Mouse (Mus musculus) heart, postnatal 0 days (tissue): ENCODE measurements around the gene Timm22. TPM values are rescaled to one million over a fixed set of nuclear protein-coding genes. Genes with fewer than 3 reads are reported as not detected.

Source experiments
- ATAC-seq: fragments of 200-750 bp; cut with Nextera tagmentation; 2 replicates; pipeline ENCODE4 v1.8.0; 2017; ENCODE audit warnings: low read depth, moderate number of reproducible peaks, moderate library complexity; ENCODE audit not compliant: insufficient read depth
- DNase-seq: peaks from one replicate; pipeline ENCODE4 v3.0.0-alpha.2; 2016; ENCODE audit warnings: low spot score
- H3K27ac ChIP-seq: fragments of 300-500 bp; sonication (generic); 2 replicates; pipeline ENCODE4 v1.5.1; 2014; ENCODE audit warnings: low read depth, mild to moderate bottlenecking
- H3K27me3 ChIP-seq: fragments of 300-500 bp; sonication (generic); 2 replicates; pipeline ENCODE4 v1.6.1; 2014; ENCODE audit warnings: low read length, mixed read lengths; ENCODE audit not compliant: control insufficient read depth, insufficient read depth
- H3K36me3 ChIP-seq: fragments of 300-500 bp; sonication (generic); replicated peaks from 2 replicates; pipeline ENCODE4 v1.6.1; 2014; ENCODE audit warnings: low read length, mixed read lengths; ENCODE audit not compliant: control insufficient read depth, insufficient read depth
- H3K4me1 ChIP-seq: fragments of 300-500 bp; sonication (generic); 2 replicates; pipeline ENCODE4 v1.6.1; 2014; ENCODE audit warnings: antibody characterized with exemption; ENCODE audit not compliant: control insufficient read depth, insufficient read depth
- H3K4me2 ChIP-seq: fragments of 300-500 bp; sonication (generic); 2 replicates; pipeline ENCODE4 v1.6.1; 2014; ENCODE audit warnings: low read depth, mild to moderate bottlenecking, low read length, moderate library complexity
- H3K4me3 ChIP-seq: fragments of 300-500 bp; sonication (generic); 2 replicates; pipeline ENCODE4 v1.5.1; 2014; ENCODE audit warnings: low read depth, low read length
- H3K9ac ChIP-seq: fragments of 300-500 bp; sonication (generic); replicated peaks from 2 replicates; pipeline ENCODE4 v1.6.1; 2014; ENCODE audit warnings: low read depth, low read length, mixed read lengths
- H3K9me3 ChIP-seq: fragments of 300-500 bp; sonication (generic); replicated peaks from 2 replicates; pipeline ENCODE4 v1.6.1; 2016; ENCODE audit warnings: low read length; ENCODE audit not compliant: control insufficient read depth
- CTCF ChIP-seq: IDR thresholded peaks from 2 replicates; pipeline ENCODE4 v1.5.1; 2016; ENCODE audit warnings: antibody characterized with exemption, control low read depth, low read depth
- EP300 ChIP-seq: IDR thresholded peaks from 2 replicates; pipeline ENCODE4 v1.6.1; 2016; ENCODE audit warnings: antibody characterized with exemption, low read depth
- WGBS: fragments of 180-500 bp; shearing (Covaris S2); extraction: QIAGEN DNeasy Blood & Tissue Kit; methylation state at CpG from one replicate; pipeline ENCODE4 v1.1.7; 2014; 5-methylcytosine and 5-hydroxymethylcytosine counted together
- polyA plus RNA-seq: library from polyadenylated mRNA; unstranded; fragments of >200 nt; fragmentation: Nextera tagmentation; extraction: Ambion mirVana; gene quantifications from 2 replicates; pipeline ENCODE4 v1.2.1, GENCODE M21; 2015
- total RNA-seq: library from RNA; depleted of rRNA; stranded (reverse); fragments of >200 nt; gene quantifications from 2 replicates; pipeline ENCODE4 v1.2.3, GENCODE M21; 2014; ENCODE audit warnings: low replicate concordance

The Timm22 gene
- total and polyA plus RNA-seq, 2 experiments from 2014 or later: 20.1 to 90.5 TPM

DNA sequence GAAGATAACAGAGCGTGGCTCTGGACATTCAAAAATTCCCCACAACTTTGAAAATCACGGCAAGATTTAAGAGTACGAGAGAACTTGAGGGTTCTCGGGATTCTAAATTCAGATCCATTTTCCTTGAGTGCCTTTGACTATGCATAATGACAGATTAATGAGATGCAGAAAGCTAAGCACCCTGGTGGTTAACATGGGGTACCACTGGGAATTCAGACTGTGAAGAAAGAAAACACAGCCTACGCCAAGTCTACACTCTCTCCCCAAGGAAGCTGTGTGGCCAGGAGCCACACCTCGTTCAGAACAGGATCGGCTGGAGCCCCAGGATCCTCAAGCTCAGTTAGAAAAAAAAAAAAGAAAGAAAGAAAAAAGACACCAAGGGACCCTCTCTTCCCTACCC lies 14.2 kb upstream of the Timm22 start:
- Histone ChIP-seq H3K27me3 (no peaks in the 10 kb centered on the region), H3K27ac (no peak overlapping the region), H3K4me3 (no peak overlapping the region), H3K36me3 (no peaks in the 10 kb centered on the region), H3K9me3 (no peaks in the 10 kb centered on the region), H3K4me2 (no peak overlapping the region), H3K4me1 (no peaks in the 10 kb centered on the region), H3K9ac (no peak overlapping the region)
- ATAC-seq (no peak), DNase-seq (no peak)
- 83% methylated on average over 7 of the region's 7 CpGs for WGBS
- no peak for TF ChIP-seq EP300
- TF ChIP-seq CTCF: no peak

- no peak overlapping the region for H3K9ac ChIP-seq
- TF ChIP-seq EP300 (no peak), CTCF (no peak)
- WGBS: 87% methylated on average over 11 of the region's 11 CpGs
- H3K4me3 ChIP-seq: no peak overlapping the region
- no peaks in the 10 kb centered on the region for H3K36me3 ChIP-seq
- no peaks in the 10 kb centered on the region for H3K27me3 ChIP-seq
- H3K4me1 ChIP-seq: no peaks in the 10 kb centered on the region
- no peak for DNase-seq
- no peaks in the 10 kb centered on the region for H3K9me3 ChIP-seq
- ATAC-seq: no peak
- H3K27ac ChIP-seq: no peak overlapping the region
- no peak overlapping the region for H3K4me2 ChIP-seq
These were observed 13.8 kb upstream of the Timm22 start for GRCm38 (mm10) chr11:76392996-76393395.

DNA sequence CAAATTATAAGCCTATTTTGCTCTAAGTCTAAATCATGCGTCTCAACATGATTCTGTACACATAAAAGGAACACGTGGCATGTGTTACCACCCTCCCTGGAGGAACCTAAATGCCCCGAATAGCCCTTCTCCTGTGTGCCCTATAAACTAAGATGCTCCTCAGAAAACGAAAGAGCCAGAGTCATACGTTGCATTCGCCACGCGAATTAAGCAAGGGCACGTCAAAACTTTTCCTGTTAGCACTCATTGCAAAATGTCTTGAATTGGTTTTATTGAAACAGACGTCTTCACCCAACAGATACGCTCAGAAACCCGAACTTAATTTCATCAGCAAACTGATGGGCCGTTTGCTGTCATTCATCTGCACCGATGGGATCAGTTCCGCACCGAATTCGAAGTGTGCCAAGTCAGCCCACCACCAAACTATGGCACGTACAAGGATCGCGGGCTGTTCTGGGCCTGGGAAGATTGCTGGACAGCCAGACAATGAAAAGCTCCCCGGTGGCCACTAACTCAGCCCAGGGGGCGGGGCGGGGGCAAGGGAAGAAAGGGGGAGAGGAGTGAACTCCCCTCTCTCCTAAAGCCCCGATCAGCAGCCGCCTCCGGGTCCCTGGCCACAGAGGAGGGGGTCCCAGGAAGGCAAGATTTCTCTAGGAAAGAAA lies 9.0 kb upstream of the Timm22 start:
- peak; percentile 26 for DNase-seq
- peak overlapping the region; percentile 89 for H3K4me3 ChIP-seq
- WGBS: 2% methylated on average over 25 of the region's 26 CpGs

GRCm38 (mm10) chr11:76398312-76398797 lies 8.4 kb upstream of the Timm22 start:
- peak overlapping the region; percentile 100 for H3K4me2 ChIP-seq
- H3K9me3 ChIP-seq: no peaks in the 10 kb centered on the region
- WGBS: under 1% methylated on average over 33 of the region's 33 CpGs
- DNase-seq (peak; percentile 35), ATAC-seq (peak; percentile 42)
- H3K4me1 ChIP-seq: no peaks in the 10 kb centered on the region
- no peaks in the 10 kb centered on the region for H3K27me3 ChIP-seq
- H3K4me3 ChIP-seq: peak overlapping the region; percentile 89
- no peaks in the 10 kb centered on the region for H3K36me3 ChIP-seq
- H3K9ac ChIP-seq: peak overlapping the region; percentile 71
- H3K27ac ChIP-seq: peak overlapping the region; percentile 80
- no peak for TF ChIP-seq CTCF
- TF ChIP-seq EP300: no peak

More for the DNA sequence above, 9.0 kb upstream of the Timm22 start:
- no peak for ATAC-seq
- no peaks in the 10 kb centered on the region for H3K36me3 ChIP-seq
- no peaks in the 10 kb centered on the region for H3K27me3 ChIP-seq
- peak overlapping the region; percentile 100 for H3K4me2 ChIP-seq
- H3K9me3 ChIP-seq: no peaks in the 10 kb centered on the region
- 0 out of 2 replicates have a peak overlapping the region, but pooled peaks have one; percentile 80 for H3K27ac ChIP-seq
- H3K9ac ChIP-seq: peak overlapping the region; percentile 71
- H3K4me1 ChIP-seq: no peaks in the 10 kb centered on the region
- TF ChIP-seq CTCF (no peak), EP300 (no peak)

DNA sequence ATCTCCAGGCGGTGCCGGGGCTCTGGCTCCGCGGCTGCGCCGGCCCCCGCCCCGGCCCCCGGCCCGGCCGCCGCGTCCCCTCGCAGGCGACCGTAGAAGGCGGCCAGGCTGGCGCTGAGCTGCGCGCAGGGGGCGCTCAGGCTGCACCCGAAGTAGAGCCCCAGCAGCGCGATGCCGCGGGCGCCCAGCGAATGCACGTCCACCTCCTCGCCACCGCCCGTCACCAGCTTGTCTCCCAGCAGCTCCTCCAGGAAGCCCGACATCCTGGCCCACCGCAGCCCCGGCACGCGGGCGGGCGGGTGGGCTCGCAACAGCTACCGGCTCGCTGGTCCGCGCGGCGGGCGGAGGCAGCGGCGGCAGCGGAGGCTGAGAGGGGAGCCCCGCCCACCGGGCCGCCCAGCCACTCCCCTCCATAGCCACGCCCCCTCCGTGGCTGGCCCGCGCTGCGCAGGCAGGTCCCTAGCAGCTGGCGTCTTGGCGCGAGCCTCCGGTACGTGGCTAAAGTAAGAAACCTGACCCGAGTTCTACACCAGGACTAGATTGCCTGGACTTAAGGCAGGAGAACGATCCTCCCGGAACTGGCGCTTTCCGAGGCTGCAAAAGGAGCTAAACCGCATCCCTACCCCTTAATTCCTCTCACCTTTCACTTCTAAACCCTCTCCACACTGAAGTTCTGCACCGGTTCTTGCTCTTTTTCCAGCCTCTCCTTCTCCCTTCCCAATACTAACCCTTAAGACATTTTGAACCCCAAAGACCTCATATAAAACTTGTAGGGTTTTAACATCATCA lies 7.8 kb upstream of the Timm22 start, which contains the start of gene Nxn:
Gene Nxn, minus strand, starts transcription at position 343 of the 789 bp plus-strand sequence.
- Histone ChIP-seq H3K9ac (peak within 1 kb of the TSS; percentile 71), H3K27me3 (no peaks in the 10 kb centered on the region), H3K4me2 (peak within 1 kb of the TSS; percentile 100), H3K4me1 (no peaks in the 10 kb centered on the region), H3K4me3 (peak within 1 kb of the TSS; percentile 89), H3K36me3 (no peaks in the 10 kb centered on the region), H3K9me3 (no peaks in the 10 kb centered on the region), H3K27ac (peak within 1 kb of the TSS; percentile 80)
- TF ChIP-seq EP300 (no peak), CTCF (no peak)
- peak; percentile 94 for ATAC-seq
- WGBS: 1% methylated on average over 35 of the region's 70 CpGs
- DNase-seq: peak; percentile 87
